Mouse (Mus musculus): ENCODE data around the gene Olfr889. TPM values are rescaled to one million over a fixed set of nuclear protein-coding genes. Genes with fewer than 3 reads are reported as not detected.
"Not testable (repeated sequence)": the region's sequence is repeated elsewhere in the genome, so short reads cannot be mapped to it uniquely, and the experiment has no call there.

The Olfr889 gene
- 0.06 and 0.08 TPM in 2 replicates for polyA plus RNA-seq (2015; fragmentation: Nextera tagmentation; extraction: Ambion mirVana)

- no peak for ATAC-seq (replicated peaks; ENCODE audit: low FRiP score)
These were observed at the start of gene Olfr889 for GRCm38 (mm10) chr9:38114898-38115297. TSS of gene Olfr889 (plus strand) at chr9:38115198.

GRCm38 (mm10) chr9:38083772-38084171, 31.2 kb upstream of the Olfr889 start, which contains the start of gene Olfr887:
TSS of gene Olfr887 (plus strand) at chr9:38084072.
- Histone ChIP-seq H3K9ac (no peak within 1 kb of the TSS), H3K4me2 (no peak within 1 kb of the TSS), H3K4me3 (replicated peaks) (no peak within 1 kb of the TSS), H3K27ac (no peak within 1 kb of the TSS), H3K27me3 (no peaks in the 10 kb centered on the region), H3K4me1 (no peaks in the 10 kb centered on the region), H3K9me3 (replicated peaks) (no peaks in the 10 kb centered on the region), H3K36me3 (no peaks in the 10 kb centered on the region)
- no peak for ATAC-seq (replicated peaks; ENCODE audit: low FRiP score)
- 74% methylated on average over 1 of the region's 1 CpGs for WGBS

More at GRCm38 (mm10) chr9:38114898-38115297, at the start of gene Olfr889:
- no peaks in the 10 kb centered on the region for H3K4me1 ChIP-seq
- no peak within 1 kb of the TSS for H3K27ac ChIP-seq
- no peaks in the 10 kb centered on the region for H3K36me3 ChIP-seq
- H3K4me2 ChIP-seq = no peak within 1 kb of the TSS
- H3K9me3 ChIP-seq (replicated peaks) = no peaks in the 10 kb centered on the region
- no peak within 1 kb of the TSS for H3K9ac ChIP-seq
- H3K27me3 ChIP-seq = no peaks in the 10 kb centered on the region
- H3K4me3 ChIP-seq (replicated peaks) = no peak within 1 kb of the TSS

GRCm38 (mm10) chr9:38107828-38108227, 7.2 kb upstream of the Olfr889 start, which contains the start of gene Olfr888:
TSS of gene Olfr888 (plus strand) at chr9:38108128.
- WGBS = 85% methylated on average over 1 of the region's 1 CpGs
- H3K36me3 ChIP-seq = no peaks in the 10 kb centered on the region
- ATAC-seq (replicated peaks; ENCODE audit: low FRiP score) = no peak
- no peak within 1 kb of the TSS for H3K9ac ChIP-seq
- H3K4me3 ChIP-seq (replicated peaks) = no peak within 1 kb of the TSS
- no peak within 1 kb of the TSS for H3K4me2 ChIP-seq
- H3K27me3 ChIP-seq = no peaks in the 10 kb centered on the region
- no peaks in the 10 kb centered on the region for H3K4me1 ChIP-seq
- H3K27ac ChIP-seq = no peak within 1 kb of the TSS
- no peaks in the 10 kb centered on the region for H3K9me3 ChIP-seq (replicated peaks)

GRCm38 (mm10) chr9:38142217-38142616, 27.2 kb downstream of the Olfr889 start, which contains the start of gene Olfr890:
TSS of gene Olfr890 (plus strand) at chr9:38142517.
- ATAC-seq (replicated peaks; ENCODE audit: low FRiP score) = no peak
- Histone ChIP-seq H3K4me3 (replicated peaks) (no peak within 1 kb of the TSS), H3K9me3 (replicated peaks) (no peaks in the 10 kb centered on the region)

GRCm38 (mm10) chr9:38168341-38168740, 53.3 kb downstream of the Olfr889 start:
- H3K4me2 ChIP-seq; H3K27ac ChIP-seq; H3K27me3 ChIP-seq; H3K4me3 ChIP-seq (replicated peaks); H3K36me3 ChIP-seq; H3K4me1 ChIP-seq; H3K9ac ChIP-seq; ATAC-seq (replicated peaks; ENCODE audit: low FRiP score); H3K9me3 ChIP-seq (replicated peaks): not testable (repeated sequence)
- WGBS = 52% methylated on average over 2 of the region's 2 CpGs

More at GRCm38 (mm10) chr9:38142217-38142616, 27.2 kb downstream of the Olfr889 start, which contains the start of gene Olfr890:
- Histone ChIP-seq H3K9ac (no peak within 1 kb of the TSS), H3K36me3 (no peaks in the 10 kb centered on the region), H3K4me2 (no peak within 1 kb of the TSS), H3K27ac (no peak within 1 kb of the TSS), H3K4me1 (no peaks in the 10 kb centered on the region), H3K27me3 (no peaks in the 10 kb centered on the region)

Other genes starting within 250 kb of the Olfr889 start
- gene Olfr145, start 218.5 kb upstream of the Olfr889 start, polyA plus RNA-seq (2015; fragmentation: Nextera tagmentation; extraction: Ambion mirVana) = not detected in 2 replicates
- gene Olfr878, start 197.4 kb upstream of the Olfr889 start, polyA plus RNA-seq (2015; fragmentation: Nextera tagmentation; extraction: Ambion mirVana) = not detected in 2 replicates
- not detected in 2 replicates for gene Olfr881, start 123.4 kb upstream of the Olfr889 start, polyA plus RNA-seq (2015; fragmentation: Nextera tagmentation; extraction: Ambion mirVana)
- gene Olfr883, start 89.4 kb upstream of the Olfr889 start, polyA plus RNA-seq (2015; fragmentation: Nextera tagmentation; extraction: Ambion mirVana) = not detected in 2 replicates
- not detected in 2 replicates for gene Olfr884, start 68.6 kb upstream of the Olfr889 start, polyA plus RNA-seq (2015; fragmentation: Nextera tagmentation; extraction: Ambion mirVana)
- gene Olfr885, start 53.9 kb upstream of the Olfr889 start, polyA plus RNA-seq (2015; fragmentation: Nextera tagmentation; extraction: Ambion mirVana) = not detected in 2 replicates
- not detected in 2 replicates for gene Olfr887, start 31.1 kb upstream of the Olfr889 start, polyA plus RNA-seq (2015; fragmentation: Nextera tagmentation; extraction: Ambion mirVana)
- gene Olfr888, start 7.1 kb upstream of the Olfr889 start, polyA plus RNA-seq (2015; fragmentation: Nextera tagmentation; extraction: Ambion mirVana) = not detected in 2 replicates
- gene Olfr890, start 27.3 kb downstream of the Olfr889 start, polyA plus RNA-seq (2015; fragmentation: Nextera tagmentation; extraction: Ambion mirVana) = not detected in 2 replicates
- gene Olfr891, start 65.6 kb downstream of the Olfr889 start, polyA plus RNA-seq (2015; fragmentation: Nextera tagmentation; extraction: Ambion mirVana) = not detected in 2 replicates
- not detected in 2 replicates for gene Olfr893, start 93.2 kb downstream of the Olfr889 start, polyA plus RNA-seq (2015; fragmentation: Nextera tagmentation; extraction: Ambion mirVana)
- gene Olfr894, start 102.9 kb downstream of the Olfr889 start, polyA plus RNA-seq (2015; fragmentation: Nextera tagmentation; extraction: Ambion mirVana) = not detected in 2 replicates
- not detected in 2 replicates for gene Olfr143, start 137.6 kb downstream of the Olfr889 start, polyA plus RNA-seq (2015; fragmentation: Nextera tagmentation; extraction: Ambion mirVana)
- not detected in 2 replicates for gene Olfr895, start 152.7 kb downstream of the Olfr889 start, polyA plus RNA-seq (2015; fragmentation: Nextera tagmentation; extraction: Ambion mirVana)
- not detected in 2 replicates for gene Olfr896-ps1, start 175.9 kb downstream of the Olfr889 start, polyA plus RNA-seq (2015; fragmentation: Nextera tagmentation; extraction: Ambion mirVana)
- not detected in 2 replicates for gene Olfr25, start 213.9 kb downstream of the Olfr889 start, polyA plus RNA-seq (2015; fragmentation: Nextera tagmentation; extraction: Ambion mirVana)
- gene Olfr898, start 233.2 kb downstream of the Olfr889 start, polyA plus RNA-seq (2015; fragmentation: Nextera tagmentation; extraction: Ambion mirVana) = not detected in 2 replicates

All from kidney, embryonic 15.5 days (tissue).